9 mouse cellular contexts compared by ENCODE assay signal in genomic region chr12:103643336-103643735, GRCm38 (mm10). TPM values are rescaled to one million over a fixed set of nuclear protein-coding genes. Genes with fewer than 3 reads are reported as not detected.
DNase-seq lines count a peak whose midpoint lies in the region; ATAC-seq and TF ChIP-seq lines count a peak whose summit lies in the region.
"Had no signal": no experiment of that assay in that cellular context is flagged by ENCODE, and none has a peak within 500 bp of the region (broad histone marks: within the 10 kb centered on the region; RNA-seq: fewer than 3 reads in every experiment).

No protein-coding gene starts in this region.

- peak; percentile 64 for DNase-seq in ES-E14 (ENCODE audit: low read depth, low spot score)
- peak; percentile 86 to 89 for DNase-seq in adrenal gland, postnatal 36 days
- peak; percentile 55 for DNase-seq in left cerebral cortex, adult 11 months (ENCODE audit: low spot score)
- peak; percentile 81 for DNase-seq in midbrain, embryonic 10.5 days (ENCODE audit: low spot score)
- peak; percentile 18 for DNase-seq in skeletal muscle tissue, adult 2 months (ENCODE audit: low read depth, low spot score)

- no peak overlapping the region for H3K27ac ChIP-seq in ES-E14 (ENCODE audit: insufficient read depth, low read depth, low read length, poor library complexity, severe bottlenecking)
- H3K27ac ChIP-seq in embryonic fibroblast, embryonic 13.5 days (ENCODE audit: insufficient read depth, low read length), result no peak overlapping the region
- H3K27ac ChIP-seq in hindbrain, embryonic 16.5 days (ENCODE audit: low read depth, low read length), result no peak overlapping the region
- no peak overlapping the region for H3K27ac ChIP-seq in midbrain, embryonic 10.5 days (replicated peaks)

- no peak overlapping the region for H3K4me2 ChIP-seq in hindbrain, embryonic 16.5 days (ENCODE audit: low read length)

- H3K9ac ChIP-seq in ES-E14 (ENCODE audit: insufficient read depth, low read depth, low read length, poor library complexity, severe bottlenecking), result no peak overlapping the region
- H3K9ac ChIP-seq in hindbrain, embryonic 16.5 days (ENCODE audit: low read depth, low read length), result no peak overlapping the region

- H3K4me3 ChIP-seq in ES-E14 (ENCODE audit: insufficient read depth in 1 of 2, low read depth in 1 of 2, low read length in 2 of 2, poor library complexity in 1 of 2, severe bottlenecking in 1 of 2), result no peak overlapping the region
- H3K4me3 ChIP-seq in embryonic fibroblast, embryonic 13.5 days (ENCODE audit: insufficient read depth, low read length), result no peak overlapping the region
- H3K4me3 ChIP-seq in hindbrain, embryonic 16.5 days (ENCODE audit: low read length), result no peak overlapping the region
- H3K4me3 ChIP-seq in midbrain, embryonic 10.5 days, result no peak overlapping the region

- ATAC-seq in hindbrain, embryonic 16.5 days, result peak; percentile 70
- ATAC-seq in erythroblast, adult 5-6 weeks (replicated peaks; ENCODE audit: low FRiP score, poor library complexity, severe bottlenecking), result no peak

- TF ChIP-seq POLR2A in embryonic fibroblast, embryonic 13.5 days (IDR thresholded peaks at IDR 0.05; ENCODE audit: low read depth, low read length), result no peak

- peak; percentile 59 for TF ChIP-seq CTCF in embryonic fibroblast, embryonic 13.5 days (IDR thresholded peaks at IDR 0.05; ENCODE audit: borderline replicate concordance, insufficient read depth, low read length)

- no peaks in the 10 kb centered on the region for H3K9me3 ChIP-seq in ES-E14 (ENCODE audit: control insufficient read depth, insufficient read depth, low read depth, low read length)
- no peaks in the 10 kb centered on the region for H3K9me3 ChIP-seq in hindbrain, embryonic 16.5 days (ENCODE audit: control insufficient read depth, low read length)
- no peaks in the 10 kb centered on the region for H3K9me3 ChIP-seq in midbrain, embryonic 10.5 days (replicated peaks)

- no peaks in the 10 kb centered on the region for H3K36me3 ChIP-seq in ES-E14 (ENCODE audit: control insufficient read depth, insufficient read depth, low read length, poor library complexity, severe bottlenecking)
- H3K36me3 ChIP-seq in hindbrain, embryonic 16.5 days (ENCODE audit: control insufficient read depth, insufficient read depth, low read length), result no peaks in the 10 kb centered on the region
- no peaks in the 10 kb centered on the region for H3K36me3 ChIP-seq in midbrain, embryonic 10.5 days

- no peaks in the 10 kb centered on the region for H3K4me1 ChIP-seq in ES-E14 (ENCODE audit: control insufficient read depth in 2 of 2, insufficient read depth in 2 of 2, low read length in 2 of 2, poor library complexity in 1 of 2)
- H3K4me1 ChIP-seq in embryonic fibroblast, embryonic 13.5 days (ENCODE audit: control insufficient read depth, insufficient read depth, low read length), result no peaks in the 10 kb centered on the region; the same call in 1 of the 2 replicates
- no peaks in the 10 kb centered on the region for H3K4me1 ChIP-seq in hindbrain, embryonic 16.5 days (ENCODE audit: control insufficient read depth, insufficient read depth, low read depth, low read length)
- no peaks in the 10 kb centered on the region for H3K4me1 ChIP-seq in midbrain, embryonic 10.5 days

- in situ Hi-C loops in ES-E14 (cut with MboI; ENCODE audit: low sequenced_read_pairs in 2 of 2, unreplicated experiment in 2 of 2), result no loop called here

- no peaks in the 10 kb centered on the region for H3K27me3 ChIP-seq in hindbrain, embryonic 16.5 days (replicated peaks; ENCODE audit: control insufficient read depth, insufficient read depth, low read length)
- H3K27me3 ChIP-seq in midbrain, embryonic 10.5 days (ENCODE audit: low read depth, poor library complexity, severe bottlenecking), result no peaks in the 10 kb centered on the region

- 0% methylated on average over 2 of the region's 2 CpGs for WGBS in hindbrain, embryonic 16.5 days
- 0% methylated on average over 2 of the region's 2 CpGs for WGBS in midbrain, embryonic 10.5 days

TF ChIP-seq in ES-E14, 5 proteins besides CTCF, POLR2A, EP300 and RAD21:
- TF ChIP-seq ZC3H11A (IDR thresholded peaks at IDR 0.05; ENCODE audit: borderline replicate concordance, low read depth, low read length) (peak; percentile 44; the same call in 1 of the 2 replicates), MAFK (IDR thresholded peaks at IDR 0.05; ENCODE audit: insufficient read depth, low read depth, low read length) (no peak)

RNA-seq across cellular contexts. Expression of gene Serpina10, which starts 12.1 kb away (rescaled TPM):
- not detected in 2 replicates for total RNA-seq in ES-E14 (2012; rRNA removed)
- under 1 TPM; 0.36 to 0.46 TPM for total RNA-seq in adrenal gland, postnatal 36 days (2021)
- polyA plus RNA-seq in embryonic fibroblast, embryonic 13.5 days (2011; ENCODE audit: insufficient read length, low read depth, missing spikeins), result not detected in 2 replicates
- 0.04 TPM in 1 of 2 replicates, not detected in the other for polyA plus RNA-seq in hindbrain, embryonic 16.5 days (2015; fragmentation: Nextera tagmentation; extraction: Ambion mirVana)
- not detected in 2 replicates for polyA plus RNA-seq in midbrain, embryonic 10.5 days (2016; fragmentation: Nextera tagmentation; extraction: Ambion mirVana)
- total RNA-seq in erythroblast, adult 5-6 weeks (2015; ENCODE audit: low replicate concordance), result not detected in 2 replicates
- not detected in 2 replicates for total RNA-seq in erythroblast, adult 5-6 weeks (2017; ENCODE audit: low replicate concordance)
- polyA plus RNA-seq: heart, embryonic 16.5 days had no signal

RNA-seq across cellular contexts. Expression of gene Serpina6, which starts 13.7 kb away (rescaled TPM):
- total RNA-seq in ES-E14 (2012; rRNA removed), result not detected in 2 replicates
- 1 to 10 TPM in 1 of 2 experiments, under 1 TPM in 1; 0.63 to 3.9 TPM for total RNA-seq in adrenal gland, postnatal 36 days (2021)
- 0.54 TPM in 1 of 2 replicates, not detected in the other for polyA plus RNA-seq in embryonic fibroblast, embryonic 13.5 days (2011; ENCODE audit: insufficient read length, low read depth, missing spikeins)
- polyA plus RNA-seq in hindbrain, embryonic 16.5 days (2015; fragmentation: Nextera tagmentation; extraction: Ambion mirVana), result not detected in 2 replicates
- polyA plus RNA-seq in midbrain, embryonic 10.5 days (2016; fragmentation: Nextera tagmentation; extraction: Ambion mirVana), result not detected in 2 replicates
- not detected in 2 replicates for total RNA-seq in erythroblast, adult 5-6 weeks (2015; ENCODE audit: low replicate concordance)
- not detected in 2 replicates for total RNA-seq in erythroblast, adult 5-6 weeks (2017; ENCODE audit: low replicate concordance)

RNA-seq across cellular contexts. Expression of gene Serpina16, which starts 32.6 kb away (rescaled TPM):
- not detected in 2 replicates for total RNA-seq in ES-E14 (2012; rRNA removed)
- not detected for total RNA-seq in adrenal gland, postnatal 36 days (2021)
- polyA plus RNA-seq in embryonic fibroblast, embryonic 13.5 days (2011; ENCODE audit: insufficient read length, low read depth, missing spikeins), result not detected in 2 replicates
- polyA plus RNA-seq in hindbrain, embryonic 16.5 days (2015; fragmentation: Nextera tagmentation; extraction: Ambion mirVana), result 0.10 TPM in 1 of 2 replicates, not detected in the other
- not detected in 2 replicates for polyA plus RNA-seq in midbrain, embryonic 10.5 days (2016; fragmentation: Nextera tagmentation; extraction: Ambion mirVana)
- not detected in 2 replicates for total RNA-seq in erythroblast, adult 5-6 weeks (2015; ENCODE audit: low replicate concordance)
- total RNA-seq in erythroblast, adult 5-6 weeks (2017; ENCODE audit: low replicate concordance), result not detected in 2 replicates
- polyA plus RNA-seq: heart, embryonic 16.5 days had no signal

RNA-seq across cellular contexts. Expression of gene Serpina1f, which starts 52.0 kb away (rescaled TPM):
- total RNA-seq in ES-E14 (2012; rRNA removed), result not detected in 2 replicates
- total RNA-seq in adrenal gland, postnatal 36 days (2021), result not detected
- not detected in 2 replicates for polyA plus RNA-seq in embryonic fibroblast, embryonic 13.5 days (2011; ENCODE audit: insufficient read length, low read depth, missing spikeins)
- not detected in 2 replicates for polyA plus RNA-seq in hindbrain, embryonic 16.5 days (2015; fragmentation: Nextera tagmentation; extraction: Ambion mirVana)
- polyA plus RNA-seq in midbrain, embryonic 10.5 days (2016; fragmentation: Nextera tagmentation; extraction: Ambion mirVana), result not detected in 2 replicates
- not detected in 2 replicates for total RNA-seq in erythroblast, adult 5-6 weeks (2015; ENCODE audit: low replicate concordance)
- not detected in 2 replicates for total RNA-seq in erythroblast, adult 5-6 weeks (2017; ENCODE audit: low replicate concordance)
- polyA plus RNA-seq: heart, embryonic 16.5 days had no signal

Comparison
In these comparisons a context has a peak if more than half of its experiments do, and no peak if none do; other contexts are left out.
1. DNase-seq: peak in every context shown above with its lines; median percentile 88 in adrenal gland, postnatal 36 days; 81 in midbrain, embryonic 10.5 days; 64 in ES-E14; 55 in left cerebral cortex, adult 11 months; 18 in skeletal muscle tissue, adult 2 months.